Mouse (Mus musculus): ENCODE data around the gene Ssr1.

GRCm38 (mm10) chr13:38007972-38008371 lies 14.0 kb upstream of the Ssr1 start:
- TF ChIP-seq CTCF (IDR thresholded peaks at IDR 0.05; ENCODE audit: control insufficient read depth, insufficient read depth, insufficient read length) (no peak), MAX (IDR thresholded peaks at IDR 0.05) (no peak), USF1 (IDR thresholded peaks at IDR 0.05; ENCODE audit: low read depth) (no peak), MYOG (IDR thresholded peaks at IDR 0.05; ENCODE audit: control insufficient read depth, extremely low read depth, insufficient read length) (no peak)
